Mouse (Mus musculus) liver, adult 2 months (tissue): ENCODE measurements at regions not wholly inside any gene's neighbourhood (a gene's known extent, or its start where the extent isn't known, plus 50 kb on each side); places are given as distances from the start of the nearest gene placed in this dataset.
A peak's percentile ranks its signal among the peaks of the same experiment; 100 is the strongest.

Experiments
- DNase-seq: peaks from one replicate; pipeline ENCODE4 v3.0.0-alpha.2; 2011; ENCODE audit warnings: low read depth, low spot score; ENCODE audit errors: extremely low read depth
- H3K27ac ChIP-seq: fragments of 200-500 bp; replicated peaks from 2 replicates; pipeline ENCODE4 v1.5.1; 2012; ENCODE audit warnings: low read depth, mild to moderate bottlenecking, control low read depth, inconsistent platforms, low read length; ENCODE audit not compliant: insufficient read depth
- H3K27me3 ChIP-seq: fragments of 200-500 bp; 2 replicates; pipeline ENCODE4 v1.6.1; 2012; ENCODE audit warnings: mild to moderate bottlenecking, moderate library complexity, low read length, inconsistent platforms; ENCODE audit not compliant: control insufficient read depth, insufficient read depth
- H3K36me3 ChIP-seq: fragments of 200-500 bp; 2 replicates; pipeline ENCODE4 v1.6.1; 2012; ENCODE audit warnings: low read length, inconsistent platforms; ENCODE audit not compliant: control insufficient read depth, insufficient read depth
- H3K4me1 ChIP-seq: fragments of 200-500 bp; 2 replicates; pipeline ENCODE4 v1.6.1; 2011; ENCODE audit warnings: low read length; ENCODE audit not compliant: control insufficient read depth, insufficient read depth
- H3K4me3 ChIP-seq: fragments of 200-500 bp; 2 replicates; pipeline ENCODE4 v1.5.1; 2011; ENCODE audit warnings: low read depth, mild to moderate bottlenecking, control low read depth, low read length, moderate library complexity; ENCODE audit not compliant: insufficient read depth
- H3K79me2 ChIP-seq: fragments of 200-500 bp; 2 replicates; pipeline ENCODE4 v1.6.1; 2012; ENCODE audit warnings: inconsistent platforms, mild to moderate bottlenecking, low read length, moderate library complexity; ENCODE audit not compliant: control insufficient read depth, insufficient read depth
- H3K9ac ChIP-seq: fragments of 200-500 bp; 2 replicates; pipeline ENCODE4 v1.6.1; 2012; ENCODE audit warnings: low read depth, mild to moderate bottlenecking, control low read depth, inconsistent platforms, low read length
- CTCF ChIP-seq: fragments of 200-500 bp; IDR thresholded peaks from 2 replicates; pipeline ENCODE4 v1.5.1; 2011; ENCODE audit warnings: low read depth, low read length, control low read depth
- POLR2A ChIP-seq: fragments of 200-500 bp; IDR thresholded peaks from 2 replicates; pipeline ENCODE4 v1.6.1; 2011; ENCODE audit warnings: low read length, control low read depth; ENCODE audit not compliant: insufficient read depth; ENCODE audit errors: extremely low read depth
- WGBS: fragments of 180-500 bp; shearing (Covaris S2); methylation state at CpG from one replicate; pipeline ENCODE4 v1.1.7; 2018; 5-methylcytosine and 5-hydroxymethylcytosine counted together

DNA sequence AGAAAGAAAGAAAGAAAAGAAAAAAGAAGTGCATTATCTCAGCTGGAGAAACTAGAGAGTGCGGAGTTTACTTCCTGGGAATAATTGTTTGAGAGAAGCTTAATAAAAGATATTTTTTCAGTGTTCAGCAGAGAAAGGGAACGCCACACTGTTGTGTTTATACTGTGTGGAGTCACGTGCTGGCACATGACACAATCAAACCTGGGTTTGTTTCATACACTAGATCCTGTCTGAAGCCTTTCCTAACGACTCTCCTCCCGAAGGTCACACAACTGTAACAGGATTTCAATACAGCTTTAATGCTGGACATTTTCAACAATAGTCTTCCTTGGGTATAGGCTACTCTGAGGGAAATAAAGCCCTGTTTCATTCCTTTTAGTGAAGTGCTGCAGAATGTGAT is 105.3 kb upstream of the Hmgn3 start:
- H3K27me3 ChIP-seq, result no peaks in the 10 kb centered on the region
- H3K4me3 ChIP-seq, result no peak overlapping the region
- WGBS, result 32% methylated on average over 5 of the region's 5 CpGs
- H3K9ac ChIP-seq, result no peak overlapping the region
- no peak overlapping the region for H3K27ac ChIP-seq
- peaks cover 3% of the 10 kb centered on the region; the same call in 1 of the 2 replicates for H3K79me2 ChIP-seq
- TF ChIP-seq CTCF, result no peak
- no peak for TF ChIP-seq POLR2A
- peak; percentile 61 for DNase-seq
- peaks cover 10% of the 10 kb centered on the region for H3K4me1 ChIP-seq
- no peaks in the 10 kb centered on the region for H3K36me3 ChIP-seq

DNA sequence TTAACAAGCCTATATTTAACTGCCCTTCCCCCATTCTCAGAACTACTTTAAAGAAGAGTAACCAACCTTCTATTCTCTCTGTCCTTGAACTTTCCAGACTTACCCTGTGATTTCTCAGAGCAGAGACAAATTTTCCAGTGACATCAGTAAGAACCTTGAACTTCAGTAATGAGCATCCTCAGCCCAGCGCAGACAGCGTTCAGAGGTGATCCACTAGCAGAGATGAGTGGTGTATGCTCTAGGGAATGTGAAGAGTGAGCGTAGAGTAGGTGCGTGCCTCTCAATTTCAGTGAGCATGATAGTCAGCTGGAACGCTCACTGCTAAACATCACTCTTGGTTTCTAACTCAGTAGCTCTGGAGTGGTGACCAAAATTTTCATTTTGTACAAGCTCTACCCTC is 103.4 kb upstream of the Hmgn3 start:
- H3K27me3 ChIP-seq, result no peaks in the 10 kb centered on the region
- peaks cover 3% of the 10 kb centered on the region; the same call in 1 of the 2 replicates for H3K79me2 ChIP-seq
- no peak for TF ChIP-seq POLR2A
- TF ChIP-seq CTCF, result no peak
- H3K4me1 ChIP-seq, result peaks cover 11% of the 10 kb centered on the region
- peaks cover 2% of the 10 kb centered on the region; the same call in 1 of the 2 replicates for H3K36me3 ChIP-seq
- no peak overlapping the region for H3K9ac ChIP-seq
- 93% methylated on average over 5 of the region's 5 CpGs for WGBS
- H3K27ac ChIP-seq, result no peak overlapping the region
- no peak overlapping the region for H3K4me3 ChIP-seq
- peak; percentile 26 for DNase-seq

DNA sequence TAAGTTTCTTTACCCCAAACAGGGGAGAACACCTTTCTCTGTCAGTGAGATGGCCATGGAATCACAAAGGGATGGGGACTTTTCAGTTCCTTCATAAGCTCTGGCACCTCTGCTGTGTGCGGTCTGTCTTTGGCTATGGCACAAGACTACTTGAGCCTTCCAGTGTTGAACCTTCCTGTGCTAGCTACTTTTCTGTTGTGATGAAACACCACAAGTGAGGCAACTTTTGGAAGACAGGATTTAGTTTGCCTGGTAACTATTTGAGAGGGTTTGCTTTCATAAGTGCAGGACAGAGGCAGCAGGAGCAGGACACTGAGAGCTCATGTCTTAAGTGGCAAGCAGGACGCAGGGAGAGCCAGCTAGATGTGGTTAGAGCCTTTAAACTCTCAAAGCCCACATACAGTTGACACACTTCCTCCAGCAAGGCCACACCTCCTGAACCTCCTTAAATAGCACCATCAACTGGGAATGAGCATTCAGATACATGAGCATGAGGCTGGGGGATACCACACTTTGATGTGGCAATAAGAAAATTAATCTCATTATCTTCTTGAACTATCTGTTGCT is 101.8 kb upstream of the Hmgn3 start:
- peaks cover 7% of the 10 kb centered on the region; the same call in 1 of the 2 replicates for H3K4me1 ChIP-seq
- H3K27ac ChIP-seq, result no peak overlapping the region
- peaks cover 4% of the 10 kb centered on the region for H3K36me3 ChIP-seq
- TF ChIP-seq POLR2A (no peak), CTCF (no peak)
- DNase-seq, result peak; percentile 43
- H3K4me3 ChIP-seq, result no peak overlapping the region
- H3K27me3 ChIP-seq, result no peaks in the 10 kb centered on the region
- H3K9ac ChIP-seq, result no peak overlapping the region
- no peaks in the 10 kb centered on the region for H3K79me2 ChIP-seq
- 96% methylated on average over 2 of the region's 2 CpGs for WGBS

DNA sequence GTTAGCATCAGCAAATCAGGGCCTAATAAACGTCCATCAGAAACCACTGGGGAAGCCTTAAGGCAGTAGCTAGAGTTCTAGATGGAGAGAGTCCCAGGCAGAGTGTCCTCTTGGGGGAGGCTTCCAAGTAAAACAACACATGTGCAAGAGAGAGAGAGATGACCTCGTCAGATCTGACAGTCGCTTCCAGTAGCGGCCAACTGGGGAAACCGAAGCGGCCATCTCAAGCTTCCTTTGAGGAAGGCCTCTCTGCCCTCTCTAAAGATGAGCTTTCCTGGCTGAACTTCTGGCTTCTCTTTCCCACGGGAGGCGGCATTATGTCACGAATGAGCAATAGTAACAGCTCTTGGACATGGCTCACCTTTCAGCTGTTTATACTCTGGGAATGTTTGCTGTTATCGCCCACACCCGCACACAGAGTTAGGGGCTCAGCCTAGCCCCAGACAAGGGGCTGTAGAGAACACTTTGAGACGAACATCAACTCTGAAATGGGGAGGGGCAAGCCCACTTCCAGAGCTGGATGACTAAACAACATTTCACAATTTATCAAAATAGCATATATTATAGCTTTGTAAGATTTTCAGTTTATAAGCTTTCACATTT is 100.7 kb upstream of the Hmgn3 start:
- H3K4me1 ChIP-seq, result peaks cover 7% of the 10 kb centered on the region; the same call in 1 of the 2 replicates
- H3K27me3 ChIP-seq, result no peaks in the 10 kb centered on the region
- DNase-seq, result peak; percentile 69
- peaks cover 6% of the 10 kb centered on the region for H3K36me3 ChIP-seq
- H3K27ac ChIP-seq, result peak overlapping the region; percentile 18; the same call in 1 of the 2 replicates
- no peak overlapping the region for H3K4me3 ChIP-seq
- no peaks in the 10 kb centered on the region for H3K79me2 ChIP-seq
- no peak overlapping the region for H3K9ac ChIP-seq
- TF ChIP-seq POLR2A (no peak), CTCF (no peak)
- 26% methylated on average over 12 of the region's 12 CpGs for WGBS

DNA sequence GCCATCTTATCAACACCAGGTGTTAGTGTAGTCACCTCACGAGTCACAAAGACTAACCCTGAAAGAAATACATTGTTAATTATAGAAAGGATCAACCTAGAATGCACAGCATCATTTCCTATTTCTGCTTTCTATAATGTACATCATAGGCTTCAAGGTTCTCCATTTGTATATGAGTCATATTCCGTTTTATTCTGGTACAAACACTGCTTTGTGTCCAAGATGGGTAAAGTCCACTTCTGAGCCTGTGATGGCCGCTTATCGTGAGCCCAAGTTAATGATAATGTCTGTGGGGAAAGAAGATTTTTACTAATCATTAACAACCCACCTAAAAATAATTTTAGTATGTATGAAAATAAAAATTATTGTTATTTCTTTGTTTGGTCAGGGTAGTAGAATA is 94.6 kb upstream of the Hmgn3 start:
- no peaks in the 10 kb centered on the region for H3K27me3 ChIP-seq
- TF ChIP-seq CTCF, result no peak
- TF ChIP-seq POLR2A, result no peak
- WGBS, result 67% methylated on average over 4 of the region's 4 CpGs

DNA sequence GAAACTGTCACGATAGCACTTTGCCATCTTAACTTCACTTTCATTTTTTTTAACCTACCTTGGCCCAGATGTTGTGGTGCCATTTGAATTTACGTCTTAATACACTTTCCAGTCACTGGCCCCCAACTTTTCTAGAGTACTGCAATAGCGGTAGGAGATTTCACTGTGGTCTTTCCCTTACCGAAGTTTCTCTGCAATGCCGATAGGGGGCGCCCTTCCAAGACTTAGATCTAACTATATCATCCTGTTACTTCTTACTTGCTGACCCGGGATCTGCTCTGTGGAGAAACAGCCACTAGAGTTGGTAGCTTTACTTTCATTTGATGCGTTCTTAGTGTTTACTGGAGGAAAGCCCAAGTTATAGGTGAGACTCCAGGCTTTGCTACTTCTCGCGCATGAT is 92.6 kb upstream of the Hmgn3 start:
- TF ChIP-seq POLR2A, result no peak
- no peak for TF ChIP-seq CTCF
- Histone ChIP-seq H3K27ac (no peak overlapping the region), H3K36me3 (peaks cover 9% of the 10 kb centered on the region), H3K27me3 (no peaks in the 10 kb centered on the region), H3K4me3 (no peak overlapping the region), H3K4me1 (no peaks in the 10 kb centered on the region), H3K9ac (no peak overlapping the region), H3K79me2 (no peaks in the 10 kb centered on the region)
- WGBS, result 85% methylated on average over 10 of the region's 10 CpGs
- DNase-seq, result no peak

More for the DNA sequence above, 94.6 kb upstream of the Hmgn3 start:
- DNase-seq, result no peak
- no peaks in the 10 kb centered on the region for H3K4me1 ChIP-seq
- H3K36me3 ChIP-seq, result peaks cover 13% of the 10 kb centered on the region
- H3K9ac ChIP-seq, result no peak overlapping the region
- H3K79me2 ChIP-seq, result no peaks in the 10 kb centered on the region
- no peak overlapping the region for H3K4me3 ChIP-seq
- no peak overlapping the region for H3K27ac ChIP-seq
